8 mouse cellular contexts compared by ENCODE assay signal in the genomic region with DNA sequence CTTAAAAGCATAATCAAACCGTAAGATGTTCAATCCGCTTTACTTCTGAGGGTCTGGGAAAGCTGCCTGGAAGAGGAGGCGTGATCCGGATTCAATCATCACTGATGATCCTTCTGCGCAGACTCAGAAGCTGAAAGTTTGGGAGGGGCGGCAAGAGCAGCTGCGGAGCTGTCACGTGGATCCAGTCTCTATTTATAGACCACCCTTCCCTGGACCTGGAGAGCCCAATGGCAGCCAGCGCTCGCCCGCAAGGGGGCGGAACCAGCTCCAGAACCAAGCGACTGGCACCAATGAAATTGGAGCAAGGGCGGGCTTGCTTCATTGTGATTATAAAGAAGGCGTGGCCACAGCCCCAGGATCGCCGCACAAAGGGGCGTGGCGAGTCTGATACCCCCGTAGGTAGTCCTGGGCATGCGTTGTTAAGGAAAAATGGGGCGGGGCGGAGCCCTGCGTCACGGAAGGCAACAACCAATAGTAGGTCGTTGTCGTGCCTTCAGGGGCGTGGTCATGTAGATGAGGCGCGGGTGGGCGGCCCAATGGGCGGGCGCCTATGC. TPM values are rescaled to one million over a fixed set of nuclear protein-coding genes. Genes with fewer than 3 reads are reported as not detected.
DNase-seq lines count a peak whose midpoint lies in the region; ATAC-seq and TF ChIP-seq lines count a peak whose summit lies in the region.

No protein-coding gene starts in this region.

- H3K9me3 ChIP-seq in hindbrain, embryonic 10.5 days: no peaks in the 10 kb centered on the region
- no peaks in the 10 kb centered on the region for H3K9me3 ChIP-seq in lung, postnatal 0 days (ENCODE audit: low read length)

- under 1% methylated on average over 33 of the region's 33 CpGs for WGBS in hindbrain, embryonic 10.5 days
- 2% methylated on average over 33 of the region's 33 CpGs for WGBS in lung, postnatal 0 days

- H3K27me3 ChIP-seq in hindbrain, embryonic 10.5 days (ENCODE audit: insufficient read depth, poor library complexity, severe bottlenecking): no peaks in the 10 kb centered on the region
- 0 out of 2 replicates have a peak, but pooled peaks cover 6% of the 10 kb centered on the region for H3K27me3 ChIP-seq in lung, postnatal 0 days (replicated peaks; ENCODE audit: insufficient read depth, low read length)

- no peak overlapping the region; the same call in 1 of the 2 replicates for H3K9ac ChIP-seq in lung, postnatal 0 days (replicated peaks; ENCODE audit: low read depth)

- ATAC-seq in frontal cortex, adult (ENCODE audit: low TSS enrichment): peak; percentile 86
- peak; percentile 97 for ATAC-seq in lung, postnatal 0 days

- peak overlapping the region; percentile 90 for H3K4me2 ChIP-seq in lung, postnatal 0 days (replicated peaks; ENCODE audit: low read depth, low read length)

- peak overlapping the region; percentile 93 for H3K27ac ChIP-seq in hindbrain, embryonic 10.5 days
- H3K27ac ChIP-seq in lung, postnatal 0 days (ENCODE audit: low read length): peak overlapping the region; percentile 84

- TF ChIP-seq EP300 in lung, postnatal 0 days (IDR thresholded peaks at IDR 0.05): no peak

- TF ChIP-seq CTCF in lung, postnatal 0 days (IDR thresholded peaks at IDR 0.05): peak; percentile 48

- DNase-seq in MN1 (ENCODE audit: low spot score): peak; percentile 99
- peak; percentile 100 for DNase-seq in cerebellum, adult 9-10 months
- peak; percentile 100 for DNase-seq in hindbrain, embryonic 10.5 days (ENCODE audit: low spot score)
- DNase-seq in layer of hippocampus, adult 9-11 months: peak; percentile 100
- DNase-seq in lung, postnatal 0 days (ENCODE audit: low spot score): peak; percentile 100
- DNase-seq in ovary, postnatal 14 days (ENCODE audit: low spot score): peak; percentile 98
- DNase-seq in thymus, postnatal 14 days: peak; percentile 98

- peaks cover 50% of the 10 kb centered on the region for H3K4me1 ChIP-seq in hindbrain, embryonic 10.5 days (replicated peaks)
- H3K4me1 ChIP-seq in lung, postnatal 0 days (ENCODE audit: insufficient read depth, low read depth, low read length): no peaks in the 10 kb centered on the region

- H3K4me3 ChIP-seq in hindbrain, embryonic 10.5 days: peak overlapping the region; percentile 82
- H3K4me3 ChIP-seq in lung, postnatal 0 days (ENCODE audit: low read depth, low read length): peak overlapping the region; percentile 61

- peaks cover 29% of the 10 kb centered on the region for H3K36me3 ChIP-seq in hindbrain, embryonic 10.5 days
- no peaks in the 10 kb centered on the region for H3K36me3 ChIP-seq in lung, postnatal 0 days (ENCODE audit: insufficient read depth, low read length)

RNA-seq across cellular contexts. Expression of a gene that starts 0.3 kb away (rescaled TPM):
- polyA plus RNA-seq in hindbrain, embryonic 10.5 days (2016; fragmentation: Nextera tagmentation; extraction: Ambion mirVana): 3.2 and 4.9 TPM in 2 replicates
- 4.2 and 4.3 TPM in 2 replicates for polyA plus RNA-seq in lung, postnatal 0 days (2015; fragmentation: Nextera tagmentation; extraction: Ambion mirVana)

RNA-seq across cellular contexts. Expression of a gene that starts 16.8 kb away (rescaled TPM):
- 7.1 and 9.0 TPM in 2 replicates for polyA plus RNA-seq in hindbrain, embryonic 10.5 days (2016; fragmentation: Nextera tagmentation; extraction: Ambion mirVana)
- 5.2 and 6.6 TPM in 2 replicates for polyA plus RNA-seq in lung, postnatal 0 days (2015; fragmentation: Nextera tagmentation; extraction: Ambion mirVana)

RNA-seq across cellular contexts. Expression of a gene that starts 31.5 kb away (rescaled TPM):
- 0.77 and 1.5 TPM in 2 replicates for polyA plus RNA-seq in hindbrain, embryonic 10.5 days (2016; fragmentation: Nextera tagmentation; extraction: Ambion mirVana)
- 2.0 and 2.4 TPM in 2 replicates for polyA plus RNA-seq in lung, postnatal 0 days (2015; fragmentation: Nextera tagmentation; extraction: Ambion mirVana)

RNA-seq across cellular contexts. Expression of a gene that starts 32.1 kb away (rescaled TPM):
- polyA plus RNA-seq in hindbrain, embryonic 10.5 days (2016; fragmentation: Nextera tagmentation; extraction: Ambion mirVana): 11.2 and 12.6 TPM in 2 replicates
- 26.1 and 29.0 TPM in 2 replicates for polyA plus RNA-seq in lung, postnatal 0 days (2015; fragmentation: Nextera tagmentation; extraction: Ambion mirVana)

RNA-seq across cellular contexts. Expression of a gene that starts 49.1 kb away (rescaled TPM):
- polyA plus RNA-seq in hindbrain, embryonic 10.5 days (2016; fragmentation: Nextera tagmentation; extraction: Ambion mirVana): 170 and 245 TPM in 2 replicates
- 61.7 and 63.6 TPM in 2 replicates for polyA plus RNA-seq in lung, postnatal 0 days (2015; fragmentation: Nextera tagmentation; extraction: Ambion mirVana)

Comparison
In these comparisons a context has a peak if more than half of its experiments do, and no peak if none do; other contexts are left out.
1. Peak in every context shown above with its lines: DNase-seq, ATAC-seq, H3K4me3 ChIP-seq and H3K27ac ChIP-seq.